Mouse (Mus musculus) testis, adult 2 months (tissue): ENCODE results near the gene Lhpp.

Experiments used
- CTCF ChIP-seq: fragments of 200-500 bp; IDR thresholded peaks from 2 replicates; pipeline ENCODE4 v1.5.1; 2012; ENCODE audit warnings: low read depth, mild to moderate bottlenecking, inconsistent platforms, low read length, moderate library complexity; ENCODE audit not compliant: control insufficient read depth, insufficient read depth, insufficient replicate concordance
- POLR2A ChIP-seq: fragments of 200-500 bp; IDR thresholded peaks from 2 replicates; pipeline ENCODE4 v1.6.1; 2012; ENCODE audit warnings: low read depth, mild to moderate bottlenecking, inconsistent platforms, low read length, moderate library complexity; ENCODE audit not compliant: control insufficient read depth

DNA sequence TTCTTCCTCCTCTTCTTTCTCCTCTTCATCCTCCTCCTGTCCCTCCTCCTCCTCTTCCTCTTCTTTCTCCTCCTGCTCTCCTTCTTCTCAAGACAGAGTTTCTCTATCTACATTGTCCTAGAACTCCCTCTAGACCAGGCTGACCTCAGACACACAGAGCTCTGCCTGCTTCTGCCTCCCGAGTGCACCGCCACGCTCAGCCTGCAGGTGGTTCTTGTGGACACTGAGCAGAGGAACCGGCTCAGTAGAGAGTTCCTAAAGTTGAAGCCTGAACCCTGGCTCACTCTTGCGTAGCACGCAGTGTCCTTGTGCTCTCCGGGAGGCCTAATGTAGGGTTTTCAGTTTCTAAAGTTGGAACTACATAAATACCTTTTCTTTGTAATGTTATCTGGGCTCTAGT, 94.7 kb downstream of the Lhpp start:
- TF ChIP-seq POLR2A (no peak), CTCF (peak; percentile 21; the same call in 1 of the 2 replicates)
